Mouse (Mus musculus) hindbrain, embryonic 13.5 days (tissue): Measurements from ENCODE around the gene Matn4. TPM values are rescaled to one million over a fixed set of nuclear protein-coding genes. Genes with fewer than 3 reads are reported as not detected.

Source experiments
- ATAC-seq: fragments of 200-750 bp; cut with Nextera tagmentation; 2 replicates; pipeline ENCODE4 v1.8.0; 2017; ENCODE audit warnings: moderate TSS enrichment; ENCODE audit not compliant: low FRiP score
- H3K27ac ChIP-seq: fragments of 300-500 bp; sonication (generic); 2 replicates; pipeline ENCODE4 v1.5.1; 2015; ENCODE audit warnings: inconsistent platforms, mild to moderate bottlenecking, moderate library complexity
- H3K27me3 ChIP-seq: fragments of 300-500 bp; sonication (generic); 2 replicates; pipeline ENCODE4 v1.6.1; 2015; ENCODE audit warnings: mild to moderate bottlenecking, inconsistent platforms
- H3K36me3 ChIP-seq: fragments of 300-500 bp; sonication (generic); 2 replicates; pipeline ENCODE4 v1.6.1; 2015; ENCODE audit warnings: mild to moderate bottlenecking, inconsistent platforms
- H3K4me1 ChIP-seq: fragments of 300-500 bp; sonication (generic); replicated peaks from 2 replicates; pipeline ENCODE4 v1.6.1; 2015; ENCODE audit warnings: inconsistent platforms
- H3K4me2 ChIP-seq: fragments of 300-500 bp; sonication (generic); 2 replicates; pipeline ENCODE4 v1.6.1; 2015; ENCODE audit warnings: inconsistent platforms, mild to moderate bottlenecking, moderate library complexity
- H3K4me3 ChIP-seq: fragments of 300-500 bp; sonication (generic); 2 replicates; pipeline ENCODE4 v1.5.1; 2015; ENCODE audit warnings: mild to moderate bottlenecking, inconsistent platforms
- H3K9ac ChIP-seq: fragments of 300-500 bp; sonication (generic); 2 replicates; pipeline ENCODE4 v1.6.1; 2015; ENCODE audit warnings: mild to moderate bottlenecking, inconsistent platforms
- H3K9me3 ChIP-seq: fragments of 300-500 bp; sonication (generic); 2 replicates; pipeline ENCODE4 v1.6.1; 2016; ENCODE audit warnings: inconsistent platforms
- WGBS: fragments of 180-500 bp; shearing (Covaris S2); methylation state at CpG from one replicate; pipeline ENCODE4 v1.1.7; 2015; 5-methylcytosine and 5-hydroxymethylcytosine counted together
- polyA plus RNA-seq: library from polyadenylated mRNA; unstranded; fragments of >200 nt; fragmentation: Nextera tagmentation; extraction: Ambion mirVana; gene quantifications from 2 replicates; pipeline ENCODE4 v1.2.1, GENCODE M21; 2015

The Matn4 gene
- polyA plus RNA-seq, 1 experiment from 2014 or later = 2.3 TPM

- peaks cover 100% of the 10 kb centered on the region for H3K27me3 ChIP-seq
- ATAC-seq = no peak
- H3K36me3 ChIP-seq = no peaks in the 10 kb centered on the region
- 0 out of 2 replicates have a peak overlapping the region, but pooled peaks have one; percentile 64 for H3K4me2 ChIP-seq
- peaks cover 35% of the 10 kb centered on the region for H3K4me1 ChIP-seq
- H3K9ac ChIP-seq = peak overlapping the region; percentile 63; the same call in 1 of the 2 replicates
- peak overlapping the region; percentile 9; the same call in 1 of the 2 replicates for H3K4me3 ChIP-seq
- H3K27ac ChIP-seq = no peak overlapping the region
- 11% methylated on average over 14 of the region's 14 CpGs for WGBS
- H3K9me3 ChIP-seq = no peaks in the 10 kb centered on the region
These were observed 1.4 kb downstream of the Matn4 start for GRCm38 (mm10) chr2:164403396-164404081.

DNA sequence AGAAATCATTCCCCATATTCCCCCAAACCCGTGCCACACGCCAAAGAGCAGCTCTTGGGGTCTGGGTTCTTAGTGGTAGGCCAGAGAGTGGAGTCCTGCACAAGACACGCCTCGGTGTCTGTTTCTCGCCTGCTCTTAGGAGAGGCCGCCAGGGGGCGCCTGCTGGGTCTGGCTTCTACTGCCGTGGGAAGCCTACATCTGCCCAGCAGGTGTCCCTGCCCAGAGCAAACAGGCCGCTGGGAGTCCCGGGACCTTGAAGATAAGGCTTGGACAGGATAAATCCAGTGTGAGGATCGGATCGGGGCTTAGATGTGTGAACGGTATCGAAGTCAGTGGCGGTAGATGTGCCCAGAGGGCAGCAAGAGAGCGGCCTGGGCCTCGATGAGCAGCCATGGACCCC lies 2.1 kb downstream of the Matn4 start, which contains the start of gene Rbpjl:
Gene Rbpjl (plus strand): TSS at position 236 of the 400 bp plus-strand sequence.
- Histone ChIP-seq H3K4me3 (peak within 1 kb of the TSS; percentile 9; the same call in 1 of the 2 replicates), H3K27me3 (peaks cover 93% of the 10 kb centered on the region), H3K9me3 (peaks cover 3% of the 10 kb centered on the region; the same call in 1 of the 2 replicates), H3K4me2 (0 out of 2 replicates have a peak within 1 kb of the TSS, but pooled peaks have one; percentile 64), H3K36me3 (no peaks in the 10 kb centered on the region), H3K9ac (peak within 1 kb of the TSS; percentile 63; the same call in 1 of the 2 replicates), H3K4me1 (peaks cover 34% of the 10 kb centered on the region), H3K27ac (no peak within 1 kb of the TSS)
- ATAC-seq = no peak
- WGBS = 4% methylated on average over 17 of the region's 17 CpGs

GRCm38 (mm10) chr2:164396911-164397310 lies 8.0 kb downstream of the Matn4 start:
- WGBS = 76% methylated on average over 12 of the region's 12 CpGs
- no peak overlapping the region for H3K4me2 ChIP-seq
- H3K9me3 ChIP-seq = peaks cover 5% of the 10 kb centered on the region; the same call in 1 of the 2 replicates
- H3K4me3 ChIP-seq = no peak overlapping the region
- H3K27ac ChIP-seq = no peak overlapping the region
- no peak for ATAC-seq
- H3K9ac ChIP-seq = no peak overlapping the region
- H3K36me3 ChIP-seq = no peaks in the 10 kb centered on the region
- H3K4me1 ChIP-seq = peaks cover 14% of the 10 kb centered on the region
- H3K27me3 ChIP-seq = peaks cover 52% of the 10 kb centered on the region

DNA sequence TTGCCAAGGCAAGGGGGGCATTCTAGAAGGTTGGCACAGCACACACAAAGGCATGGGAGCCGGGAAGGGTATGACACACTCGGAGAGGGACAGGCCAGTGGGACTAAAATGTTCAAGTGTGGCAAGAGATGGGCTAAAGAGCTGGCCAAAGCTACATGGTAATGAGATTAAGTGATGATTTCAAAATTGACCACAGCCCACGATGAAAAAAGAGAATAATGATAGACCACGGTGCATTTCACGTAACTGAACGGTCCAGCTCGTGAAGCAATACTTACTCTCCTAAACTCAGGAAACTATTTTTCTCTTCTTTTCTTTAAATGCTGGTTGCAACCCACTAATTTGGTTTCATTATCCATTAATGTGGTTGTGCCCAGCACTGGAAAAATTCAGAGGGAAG lies 8.9 kb downstream of the Matn4 start:
- 92% methylated on average over 7 of the region's 7 CpGs for whole genome bisulfite sequencing
- H3K36me3 ChIP-seq = no peaks in the 10 kb centered on the region
- ATAC-seq = no peak

DNA sequence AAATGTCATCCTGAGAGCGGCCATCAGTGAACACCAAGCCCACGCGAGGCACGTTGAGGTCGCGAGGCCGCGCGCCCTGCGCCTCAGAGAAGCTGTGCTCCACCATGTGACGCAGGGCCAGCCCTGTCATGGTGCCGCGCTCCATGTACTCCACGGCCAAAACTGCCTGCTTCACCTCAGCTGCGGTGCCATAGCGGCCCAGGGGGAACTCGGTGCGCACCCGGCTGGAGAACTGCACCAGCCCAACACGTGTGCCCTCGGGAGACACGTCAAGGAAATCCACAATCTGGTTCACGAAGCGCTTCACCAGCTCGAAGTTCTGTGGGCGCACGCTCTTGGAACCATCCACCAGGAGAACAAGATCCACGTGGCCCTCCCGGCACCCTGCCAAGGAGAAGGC lies 11.8 kb downstream of the Matn4 start:
- no peak overlapping the region for H3K9ac ChIP-seq
- H3K9me3 ChIP-seq = peaks cover 5% of the 10 kb centered on the region; the same call in 1 of the 2 replicates
- 82% methylated on average over 29 of the region's 29 CpGs for WGBS
- H3K4me3 ChIP-seq = no peak overlapping the region
- H3K4me1 ChIP-seq = peaks cover 11% of the 10 kb centered on the region
- H3K27me3 ChIP-seq = peaks cover 45% of the 10 kb centered on the region
- no peak for ATAC-seq
- no peaks in the 10 kb centered on the region for H3K36me3 ChIP-seq
- no peak overlapping the region for H3K27ac ChIP-seq
- H3K4me2 ChIP-seq = no peak overlapping the region

More for the DNA sequence above, 8.9 kb downstream of the Matn4 start:
- peaks cover 48% of the 10 kb centered on the region for H3K27me3 ChIP-seq
- no peak overlapping the region for H3K4me3 ChIP-seq
- H3K9me3 ChIP-seq = peaks cover 5% of the 10 kb centered on the region; the same call in 1 of the 2 replicates
- H3K9ac ChIP-seq = no peak overlapping the region
- H3K27ac ChIP-seq = no peak overlapping the region
- no peak overlapping the region for H3K4me2 ChIP-seq
- H3K4me1 ChIP-seq = peaks cover 10% of the 10 kb centered on the region

DNA sequence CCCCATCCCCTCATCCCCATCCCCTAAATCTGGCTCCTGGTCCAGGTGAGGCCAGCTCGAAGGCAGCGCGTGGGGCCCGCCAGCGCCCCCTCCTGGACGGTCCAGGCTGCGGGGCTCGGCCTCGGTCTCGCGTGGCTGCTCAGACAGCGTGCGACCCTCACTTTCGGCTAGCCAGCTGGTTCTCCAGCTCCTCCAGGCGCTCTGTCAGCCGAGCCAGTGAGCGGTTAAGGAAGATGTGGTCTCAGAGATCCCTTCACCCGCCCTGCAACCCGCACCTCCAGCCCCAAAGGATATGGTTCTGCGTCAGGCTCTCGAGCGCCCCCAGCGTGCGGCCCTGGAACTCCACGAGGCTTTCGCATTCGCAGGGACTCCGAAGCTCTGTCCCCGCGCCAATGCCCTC lies 15.5 kb downstream of the Matn4 start:
- Histone ChIP-seq H3K27me3 (peaks cover 48% of the 10 kb centered on the region), H3K4me1 (peaks cover 26% of the 10 kb centered on the region), H3K9ac (peak overlapping the region; percentile 65), H3K4me2 (peak overlapping the region; percentile 68), H3K27ac (peak overlapping the region; percentile 71), H3K4me3 (peak overlapping the region; percentile 50), H3K36me3 (no peaks in the 10 kb centered on the region), H3K9me3 (no peaks in the 10 kb centered on the region)
- peak; percentile 47 for ATAC-seq
- WGBS = under 1% methylated on average over 22 of the region's 30 CpGs

DNA sequence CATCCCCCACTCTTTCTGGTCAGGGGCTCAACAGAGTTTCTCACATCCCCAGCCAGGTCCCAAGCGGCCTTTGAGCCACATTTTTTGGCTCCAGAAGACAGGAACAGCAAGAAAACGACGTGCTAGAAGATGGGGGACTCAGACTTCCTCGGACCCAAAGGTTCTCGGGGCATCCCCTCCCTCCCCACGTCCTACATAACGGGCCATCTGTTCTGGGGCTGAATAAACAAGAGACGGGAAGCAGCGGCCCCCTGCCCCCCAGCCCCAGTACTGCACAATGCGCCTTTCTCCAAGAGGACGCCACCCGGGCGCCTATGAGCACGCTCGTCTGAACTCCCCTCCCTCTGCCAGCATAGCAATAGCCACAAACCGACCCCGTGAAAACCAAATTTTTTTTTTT lies 15.9 kb downstream of the Matn4 start, which contains the start of gene Slpi:
Gene Slpi (minus strand): TSS at position 76 of the 400 bp plus-strand sequence.
- H3K4me3 ChIP-seq = peak within 1 kb of the TSS; percentile 50
- peaks cover 48% of the 10 kb centered on the region for H3K27me3 ChIP-seq
- peak within 1 kb of the TSS; percentile 68 for H3K4me2 ChIP-seq
- H3K9ac ChIP-seq = peak within 1 kb of the TSS; percentile 65
- peaks cover 26% of the 10 kb centered on the region for H3K4me1 ChIP-seq
- peak within 1 kb of the TSS; percentile 71 for H3K27ac ChIP-seq
- WGBS = under 1% methylated on average over 17 of the region's 17 CpGs
- no peaks in the 10 kb centered on the region for H3K9me3 ChIP-seq
- ATAC-seq = peak; percentile 55; the same call in 1 of the 2 replicates
- H3K36me3 ChIP-seq = no peaks in the 10 kb centered on the region

DNA sequence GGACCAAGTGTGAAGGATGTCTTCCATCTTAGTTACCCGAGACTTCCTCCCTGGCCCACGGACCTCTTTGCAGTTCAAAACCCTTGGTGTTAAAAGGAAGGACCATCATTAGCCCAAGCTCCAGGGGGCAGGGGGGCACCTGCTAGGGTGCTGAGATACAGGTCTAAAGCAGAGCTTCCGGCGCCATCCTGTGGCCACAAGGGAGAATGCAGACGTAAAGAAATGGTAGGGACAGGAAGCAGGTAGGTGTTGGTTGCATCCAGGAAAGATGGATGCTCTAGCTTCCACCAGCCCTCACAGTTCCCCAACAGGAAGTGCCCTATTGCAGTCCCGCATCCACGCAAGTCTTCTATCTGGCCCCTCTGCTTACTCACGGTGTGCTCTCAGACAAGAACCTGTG lies 18.0 kb downstream of the Matn4 start:
- Histone ChIP-seq H3K4me3 (no peak overlapping the region), H3K9me3 (no peaks in the 10 kb centered on the region), H3K27ac (no peak overlapping the region), H3K27me3 (peaks cover 40% of the 10 kb centered on the region), H3K9ac (no peak overlapping the region), H3K36me3 (no peaks in the 10 kb centered on the region), H3K4me1 (peaks cover 26% of the 10 kb centered on the region), H3K4me2 (no peak overlapping the region)
- no peak for ATAC-seq
- WGBS = 20% methylated on average over 8 of the region's 8 CpGs

DNA sequence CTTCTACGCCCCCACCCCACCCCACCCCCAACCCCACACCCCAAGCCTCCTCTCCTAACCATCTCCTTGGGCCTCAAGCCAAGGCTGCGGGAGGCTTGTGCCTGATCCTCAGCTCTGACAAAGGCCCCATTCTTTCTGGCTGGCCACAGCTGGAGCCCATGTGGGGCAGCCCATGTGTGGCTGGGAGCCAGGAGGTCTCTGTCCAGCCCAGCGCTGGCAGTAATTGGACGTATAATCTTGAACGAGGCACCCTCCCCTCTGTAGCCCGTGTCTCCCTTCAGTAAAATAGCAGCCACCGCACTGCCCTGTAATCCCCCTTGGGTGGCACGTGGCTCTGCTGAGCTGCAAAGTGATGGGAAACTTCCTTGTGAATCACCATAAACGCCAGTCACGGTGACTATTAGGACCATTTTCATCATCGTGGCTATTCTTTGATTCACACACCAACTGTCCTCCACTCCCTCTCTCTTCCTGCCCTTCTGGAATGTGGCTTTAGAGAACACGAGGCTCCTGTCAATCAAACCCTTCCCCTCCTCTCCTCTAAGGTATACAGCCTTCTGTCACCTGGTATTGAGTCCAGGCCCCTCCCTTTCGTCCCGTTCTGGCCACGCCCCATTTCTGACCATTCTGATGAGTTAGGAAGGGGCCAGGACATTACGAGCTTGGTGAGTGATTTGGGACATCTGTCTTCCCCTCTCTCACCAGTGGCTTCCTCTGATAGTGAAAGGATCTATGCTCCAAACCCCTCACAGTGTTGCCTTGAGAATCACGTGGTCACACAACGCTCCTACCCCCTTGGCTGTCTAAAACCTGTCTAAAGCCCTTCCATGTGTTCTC lies 18.8 kb downstream of the Matn4 start:
- H3K27ac ChIP-seq = no peak overlapping the region
- no peak overlapping the region for H3K4me3 ChIP-seq
- H3K9ac ChIP-seq = no peak overlapping the region
- H3K4me2 ChIP-seq = peak overlapping the region; percentile 11
- H3K27me3 ChIP-seq = peaks cover 36% of the 10 kb centered on the region
- H3K36me3 ChIP-seq = no peaks in the 10 kb centered on the region
- WGBS = 10% methylated on average over 18 of the region's 18 CpGs
- H3K9me3 ChIP-seq = no peaks in the 10 kb centered on the region
- ATAC-seq = peak; percentile 78
- H3K4me1 ChIP-seq = peaks cover 26% of the 10 kb centered on the region

DNA sequence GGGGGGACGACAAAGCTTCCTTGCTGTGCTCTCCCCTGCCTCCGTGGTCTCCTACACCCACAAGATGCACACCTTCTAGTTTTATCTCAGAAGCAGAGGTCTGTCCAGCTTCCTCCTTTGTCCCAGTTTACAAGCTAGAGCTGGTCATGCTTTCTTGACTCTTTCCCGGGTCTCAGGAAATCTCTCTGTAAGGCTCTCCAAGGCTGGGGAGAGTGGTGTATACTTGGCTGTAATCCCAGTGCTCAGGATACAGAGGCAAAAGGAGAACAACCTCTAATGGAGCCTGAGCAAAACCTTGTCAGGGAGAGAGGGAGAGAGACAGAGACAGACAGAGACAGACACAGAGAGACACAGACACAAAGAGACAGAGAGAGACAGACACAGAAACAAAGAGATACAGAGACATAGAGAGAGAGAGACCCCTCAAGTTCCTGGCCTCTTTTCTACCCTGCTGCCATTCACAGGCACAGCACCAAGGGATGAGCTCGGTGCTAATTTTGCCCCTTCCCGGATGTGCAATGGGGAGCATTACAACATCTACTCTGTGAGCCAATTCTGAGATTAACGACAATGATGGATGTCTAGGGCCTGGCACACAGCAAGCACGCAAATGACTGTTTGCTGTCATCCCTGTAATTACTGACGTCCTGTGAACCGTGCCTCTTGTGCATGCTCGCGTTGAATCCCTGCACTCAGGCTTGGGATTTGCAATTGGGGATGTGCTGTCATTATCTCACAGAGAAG lies 21.1 kb downstream of the Matn4 start:
- Histone ChIP-seq H3K36me3 (no peaks in the 10 kb centered on the region), H3K27ac (no peak overlapping the region), H3K4me1 (peaks cover 17% of the 10 kb centered on the region), H3K4me2 (no peak overlapping the region), H3K27me3 (peaks cover 21% of the 10 kb centered on the region), H3K4me3 (no peak overlapping the region), H3K9ac (no peak overlapping the region), H3K9me3 (no peaks in the 10 kb centered on the region)
- WGBS = 55% methylated on average over 11 of the region's 11 CpGs
- no peak for ATAC-seq

- Histone ChIP-seq H3K4me2 (no peak overlapping the region), H3K27ac (no peak overlapping the region), H3K27me3 (peaks cover 12% of the 10 kb centered on the region), H3K36me3 (no peaks in the 10 kb centered on the region), H3K9me3 (no peaks in the 10 kb centered on the region), H3K4me3 (no peak overlapping the region), H3K9ac (no peak overlapping the region), H3K4me1 (peaks cover 16% of the 10 kb centered on the region)
- ATAC-seq = no peak
- 89% methylated on average over 3 of the region's 3 CpGs for WGBS
These were observed 22.0 kb downstream of the Matn4 start for GRCm38 (mm10) chr2:164382971-164383370.
